Mouse (Mus musculus) urinary bladder, adult 18-20 months (tissue): ENCODE measurements at regions not wholly inside any gene's neighbourhood (a gene's known extent, or its start where the extent isn't known, plus 50 kb on each side); places are given as distances from the start of the nearest gene placed in this dataset.

Source experiments
- DNase-seq, 2 experiments: peaks; one replicate each; pipeline ENCODE4 v3.0.0; 2022; ENCODE audit warnings: low spot score in 2 of 2, mixed read lengths in 2 of 2

DNA sequence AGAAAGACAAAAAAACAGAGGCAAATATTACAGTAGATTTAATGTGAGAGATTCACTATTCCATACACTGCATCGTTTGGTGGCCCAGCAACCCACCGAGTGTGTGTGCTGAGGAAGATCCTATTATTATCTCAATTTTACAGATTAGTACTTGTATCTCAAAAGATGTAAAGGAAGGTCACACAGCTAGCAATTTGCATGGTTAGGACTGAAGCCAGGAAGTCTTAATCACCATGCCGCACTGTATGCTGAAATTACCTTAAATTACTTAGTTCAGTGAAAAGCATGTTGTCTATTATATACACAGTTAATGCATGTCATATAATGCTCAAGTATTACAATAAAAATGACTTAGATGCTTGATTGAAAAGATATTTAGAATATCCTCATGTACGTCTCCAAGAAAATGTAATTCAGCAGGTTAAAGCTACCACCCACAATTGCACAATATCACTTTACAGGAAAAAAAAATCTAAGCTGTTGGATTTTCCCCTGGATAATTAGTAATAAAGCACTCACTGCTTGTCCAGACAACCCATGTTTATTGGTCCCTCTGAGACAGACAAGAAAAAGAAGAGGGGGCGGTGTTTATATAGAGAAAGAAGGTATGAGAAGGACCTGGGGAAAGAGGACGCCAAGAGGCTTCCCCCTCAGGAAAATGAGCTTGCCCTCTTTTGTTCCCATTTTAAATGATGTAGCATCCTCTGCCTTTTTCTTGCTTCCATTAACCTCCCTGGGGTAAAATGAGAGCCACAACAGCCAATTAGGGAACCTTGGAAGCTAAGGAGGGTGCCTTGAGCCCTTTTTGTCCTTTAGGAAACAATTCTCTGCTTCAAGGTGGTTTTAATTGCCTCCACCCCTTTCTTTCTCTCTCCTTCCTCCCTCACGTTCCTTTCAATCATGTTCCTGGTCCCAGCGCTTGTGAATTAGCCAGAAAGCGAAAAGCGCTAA lies 204.6 kb upstream of the Xrcc4 start:
- DNase-seq: no peak

DNA sequence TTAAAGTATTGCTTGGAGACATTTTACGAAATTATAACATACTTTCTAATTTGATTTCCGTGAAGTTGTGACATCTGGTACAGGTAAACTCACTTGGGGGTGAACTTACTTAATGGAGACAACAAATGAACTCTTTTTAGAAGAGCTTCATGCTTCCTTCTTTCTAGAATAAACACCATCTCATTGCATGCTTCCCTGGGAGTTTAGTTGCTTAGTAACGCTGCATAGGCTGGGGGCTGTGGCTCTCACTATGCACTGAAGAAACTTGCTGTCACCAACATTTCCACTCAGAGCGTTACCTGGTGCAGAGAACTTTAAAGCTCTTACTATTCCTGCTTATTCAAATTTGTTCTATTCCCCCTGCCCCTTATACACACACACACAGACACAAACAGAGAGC lies 203.5 kb upstream of the Xrcc4 start:
- no peak for DNase-seq

GRCm38 (mm10) chr13:90292124-90292523 lies 202.7 kb upstream of the Xrcc4 start:
- no peak for DNase-seq

DNA sequence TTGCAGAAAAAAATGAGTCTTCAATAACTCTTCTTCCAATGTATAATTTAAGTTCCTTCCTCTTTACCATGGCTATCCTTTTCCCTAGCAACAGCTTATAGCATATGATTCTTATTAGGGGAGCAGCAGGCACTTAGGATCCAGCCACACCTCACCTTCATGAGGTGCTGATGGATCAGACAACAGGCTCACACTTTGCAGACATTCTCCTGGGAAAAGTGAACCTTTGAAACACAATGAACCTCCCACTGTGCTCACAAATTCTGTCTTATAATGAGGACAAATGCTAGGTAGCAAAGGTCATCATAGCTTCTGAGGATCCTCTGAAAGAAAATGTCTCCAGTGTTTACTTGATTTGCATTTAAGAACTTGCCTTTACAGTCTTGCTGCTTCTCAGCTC lies 191.6 kb upstream of the Xrcc4 start:
- DNase-seq: no peak

- no peak for DNase-seq
Measured at GRCm38 (mm10) chr13:90279786-90280382, 190.5 kb upstream of the Xrcc4 start.

DNA sequence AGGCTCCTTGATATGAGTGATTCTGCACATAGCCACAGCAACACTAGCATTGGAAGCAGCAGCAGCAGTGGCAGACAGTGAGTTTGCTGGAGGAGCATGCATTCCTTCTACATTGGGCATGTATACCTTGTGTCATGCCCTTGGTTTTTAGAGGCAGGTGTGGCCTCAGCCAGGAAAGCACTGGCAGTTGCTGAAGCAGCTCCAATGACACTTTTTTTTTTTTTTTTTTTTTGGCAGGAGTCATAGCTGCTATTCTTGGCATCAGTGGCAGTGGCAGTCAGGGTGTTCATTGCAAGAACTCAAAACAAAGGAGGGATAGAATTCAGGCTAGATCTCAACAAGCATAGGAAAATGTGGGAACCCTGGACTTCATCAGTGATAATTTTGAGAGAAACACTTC lies 189.9 kb upstream of the Xrcc4 start:
- no peak for DNase-seq

DNA sequence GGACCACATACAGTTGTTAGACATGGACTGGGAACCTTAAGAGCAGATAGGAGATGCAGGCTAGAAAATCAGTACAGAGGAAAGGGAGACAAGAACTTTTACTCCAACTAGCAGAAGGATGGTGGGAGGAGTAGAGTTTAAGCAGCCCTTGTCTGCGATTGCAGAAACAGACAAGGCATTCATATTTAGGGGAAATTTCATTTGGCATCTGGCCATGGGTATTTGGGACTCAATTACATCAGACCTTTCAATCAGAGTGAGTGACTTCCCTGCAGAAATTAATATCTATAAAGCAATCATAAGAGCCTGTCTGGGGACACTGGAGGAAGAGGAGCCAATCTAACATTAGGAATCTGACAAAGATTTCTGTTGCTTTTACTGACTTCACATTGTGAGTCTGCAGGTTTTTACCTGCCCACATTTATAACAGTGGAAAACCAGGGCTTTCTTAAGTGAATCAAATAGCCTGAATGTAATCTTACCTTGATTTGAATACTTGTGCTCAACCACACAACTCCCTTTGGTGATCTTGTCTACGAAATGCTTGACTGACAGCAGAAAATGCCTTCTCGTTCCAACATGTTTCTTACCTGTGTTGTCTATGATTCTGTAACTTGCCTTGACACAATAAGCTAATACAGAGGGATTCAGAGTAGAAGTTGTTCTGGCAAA lies 169.8 kb upstream of the Xrcc4 start:
- no peak for DNase-seq

- no peak for DNase-seq
Measured at GRCm38 (mm10) chr13:90252981-90253380, 163.6 kb upstream of the Xrcc4 start.

GRCm38 (mm10) chr13:90245997-90246765 lies 156.8 kb upstream of the Xrcc4 start:
- no peak for DNase-seq

DNA sequence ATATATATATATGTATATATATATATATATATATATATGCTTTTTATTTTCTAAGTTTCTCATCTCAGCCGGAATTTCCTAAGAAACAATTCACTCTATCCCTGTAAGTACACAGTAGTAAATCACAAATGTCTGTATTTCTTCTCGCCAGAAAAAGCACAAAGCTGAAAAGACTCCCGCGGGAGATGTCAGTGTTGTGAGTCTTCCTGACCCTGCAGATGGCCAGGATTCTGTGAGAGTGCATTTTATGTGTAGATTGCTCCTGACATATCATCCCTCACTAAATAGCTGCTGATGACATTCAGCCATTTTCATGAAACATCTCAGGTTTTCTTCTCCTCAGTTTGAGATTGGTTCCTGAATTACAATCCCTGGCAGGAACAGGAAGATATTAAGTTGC lies 148.9 kb upstream of the Xrcc4 start:
- no peak for DNase-seq

DNA sequence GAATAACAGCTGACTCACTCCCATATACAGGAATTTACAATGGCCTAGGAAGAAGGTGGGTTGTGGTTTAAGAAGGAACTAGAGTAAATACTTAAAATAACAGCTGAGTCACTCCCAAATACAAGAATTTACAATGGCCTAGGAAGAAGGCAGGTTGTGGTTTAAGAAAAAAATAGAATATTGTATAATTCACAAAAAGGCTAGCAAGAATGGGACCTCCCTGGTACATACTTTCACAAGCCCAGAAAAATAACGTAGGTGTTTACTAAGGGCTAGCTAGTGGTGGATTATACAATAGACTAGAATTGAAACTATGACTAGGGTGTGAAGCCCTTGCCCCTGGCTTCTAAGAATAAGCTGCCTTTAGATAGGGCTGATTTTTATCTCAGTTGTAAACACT lies 144.6 kb upstream of the Xrcc4 start:
- DNase-seq: no peak

GRCm38 (mm10) chr13:90233561-90233960 lies 144.2 kb upstream of the Xrcc4 start:
- DNase-seq: no peak

GRCm38 (mm10) chr13:90229106-90229505 lies 139.7 kb upstream of the Xrcc4 start:
- DNase-seq: no peak

DNA sequence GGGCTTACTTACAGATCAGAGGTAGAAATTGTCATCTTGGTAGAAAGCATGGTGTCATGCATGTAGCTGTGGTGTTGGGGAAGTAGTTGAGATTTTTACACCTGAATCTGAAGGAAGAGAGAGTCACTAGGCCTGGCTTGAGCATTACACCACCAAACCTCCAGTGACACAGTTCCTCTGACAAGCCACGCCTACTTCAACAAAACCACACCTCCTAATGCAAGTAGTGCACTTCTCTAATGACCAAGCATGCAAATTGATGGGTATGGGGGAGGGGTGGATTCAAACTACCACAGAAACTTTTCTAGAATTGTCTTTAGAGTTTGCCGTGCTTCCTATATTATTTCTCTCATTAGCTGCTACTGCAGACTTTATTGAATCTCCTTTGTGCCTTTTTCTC lies 136.8 kb upstream of the Xrcc4 start:
- no peak for DNase-seq

GRCm38 (mm10) chr13:90212390-90212789 lies 123.0 kb upstream of the Xrcc4 start:
- DNase-seq: no peak

DNA sequence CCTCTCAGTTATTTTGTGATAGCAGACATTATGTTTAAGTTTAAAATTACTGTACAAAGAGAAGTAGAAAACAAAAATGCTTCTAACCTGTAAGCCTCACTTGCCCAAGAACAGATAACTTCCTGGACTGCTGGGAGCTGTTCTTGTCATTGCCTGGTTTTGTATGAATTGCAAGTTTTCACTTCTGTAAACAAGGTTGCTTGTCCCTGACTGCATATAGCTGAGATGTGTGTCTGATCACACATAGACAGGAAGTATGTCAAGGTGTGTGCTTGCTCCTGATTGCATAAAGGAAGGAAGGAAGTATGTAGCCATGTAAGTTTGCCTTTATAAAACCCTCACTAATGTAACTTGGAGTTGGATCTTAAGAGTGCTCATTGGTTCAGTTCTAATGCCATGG lies 118.5 kb upstream of the Xrcc4 start:
- DNase-seq: no peak
